Mouse (Mus musculus) thymus, postnatal 14 days (tissue): Measurements from ENCODE around the gene Tspan14.

ENCODE experiments used
- DNase-seq: peaks from one replicate; pipeline ENCODE4 v3.0.0; 2021

Tspan14 gene

GRCm38 (mm10) chr14:40966392-40966861 lies at the start of gene Tspan14:
Gene Tspan14, minus strand, starts transcription at chr14:40966807.
- peak; percentile 84 for DNase-seq

GRCm38 (mm10) chr14:41014701-41015240 lies 48.2 kb upstream of the Tspan14 start:
- DNase-seq, result no peak

- peak; percentile 91 for DNase-seq
These were observed 47.3 kb upstream of the Tspan14 start, which contains the start of gene Fam213a for GRCm38 (mm10) chr14:41013630-41014613. Gene Fam213a, minus strand, starts transcription at chr14:41013788.

GRCm38 (mm10) chr14:41013143-41013542 lies 46.5 kb upstream of the Tspan14 start:
- DNase-seq, result no peak

GRCm38 (mm10) chr14:41011916-41012315 lies 45.3 kb upstream of the Tspan14 start:
- DNase-seq, result no peak

GRCm38 (mm10) chr14:41008138-41008537 lies 41.5 kb upstream of the Tspan14 start:
- DNase-seq, result no peak

GRCm38 (mm10) chr14:41007641-41008040 lies 41.0 kb upstream of the Tspan14 start:
- DNase-seq, result no peak

- no peak for DNase-seq
These were observed 40.3 kb upstream of the Tspan14 start for GRCm38 (mm10) chr14:41006899-41007298.

- no peak for DNase-seq
These were observed 39.7 kb upstream of the Tspan14 start for GRCm38 (mm10) chr14:41006263-41006662.

GRCm38 (mm10) chr14:41005716-41006115 lies 39.1 kb upstream of the Tspan14 start:
- DNase-seq, result no peak

- DNase-seq, result no peak
These were observed 37.9 kb upstream of the Tspan14 start for GRCm38 (mm10) chr14:41004201-41005141.

GRCm38 (mm10) chr14:41001576-41001975 lies 35.0 kb upstream of the Tspan14 start:
- DNase-seq, result no peak

- DNase-seq, result no peak
These were observed 34.2 kb upstream of the Tspan14 start for GRCm38 (mm10) chr14:41000801-41001200.

GRCm38 (mm10) chr14:40999904-41000645 lies 33.5 kb upstream of the Tspan14 start:
- DNase-seq, result peak; percentile 23

- no peak for DNase-seq
These were observed 29.6 kb upstream of the Tspan14 start for GRCm38 (mm10) chr14:40996171-40996570.

GRCm38 (mm10) chr14:40992464-40992863 lies 25.9 kb upstream of the Tspan14 start:
- DNase-seq, result no peak

GRCm38 (mm10) chr14:40988780-40989179 lies 22.2 kb upstream of the Tspan14 start:
- no peak for DNase-seq

- DNase-seq, result no peak
These were observed 20.6 kb upstream of the Tspan14 start for GRCm38 (mm10) chr14:40987184-40987583.

- DNase-seq, result no peak
These were observed 19.0 kb upstream of the Tspan14 start for GRCm38 (mm10) chr14:40985635-40986034.

- no peak for DNase-seq
These were observed 13.1 kb upstream of the Tspan14 start for GRCm38 (mm10) chr14:40979723-40980122.

GRCm38 (mm10) chr14:40979002-40979401 lies 12.4 kb upstream of the Tspan14 start:
- no peak for DNase-seq

- peak; percentile 80 for DNase-seq
These were observed 8.6 kb upstream of the Tspan14 start for GRCm38 (mm10) chr14:40975127-40975721.
